Mouse (Mus musculus): Measurements from ENCODE around the gene Nhlh1.

Gene Nhlh1

GRCm38 (mm10) chr1:172015312-172015939 lies 41.9 kb downstream of the Nhlh1 start:
- peak; percentile 73 for DNase-seq

GRCm38 (mm10) chr1:172014771-172015170 lies 42.6 kb downstream of the Nhlh1 start:
- peak; percentile 3 for DNase-seq

GRCm38 (mm10) chr1:172012030-172012429 lies 45.3 kb downstream of the Nhlh1 start:
- peak; percentile 72 for DNase-seq

- no peak for DNase-seq
These were observed 47.1 kb downstream of the Nhlh1 start for GRCm38 (mm10) chr1:172010042-172010824.

GRCm38 (mm10) chr1:172009406-172009805 lies 48.0 kb downstream of the Nhlh1 start:
- DNase-seq: no peak

GRCm38 (mm10) chr1:172008351-172008750 lies 49.0 kb downstream of the Nhlh1 start:
- DNase-seq: no peak

GRCm38 (mm10) chr1:172007761-172008160 lies 49.6 kb downstream of the Nhlh1 start:
- no peak for DNase-seq

All from thymus, postnatal 14 days (tissue).